Mouse (Mus musculus): Measurements from ENCODE around the gene Slc25a45.

The Slc25a45 gene

GRCm38 (mm10) chr19:5928104-5928503, 50.5 kb downstream of the Slc25a45 start:
- DNase-seq (ENCODE audit: extremely low spot score, low spot score) = no peak

- DNase-seq (ENCODE audit: extremely low spot score, low spot score) = no peak
Measured at GRCm38 (mm10) chr19:5928546-5928945, 50.9 kb downstream of the Slc25a45 start.

DNA sequence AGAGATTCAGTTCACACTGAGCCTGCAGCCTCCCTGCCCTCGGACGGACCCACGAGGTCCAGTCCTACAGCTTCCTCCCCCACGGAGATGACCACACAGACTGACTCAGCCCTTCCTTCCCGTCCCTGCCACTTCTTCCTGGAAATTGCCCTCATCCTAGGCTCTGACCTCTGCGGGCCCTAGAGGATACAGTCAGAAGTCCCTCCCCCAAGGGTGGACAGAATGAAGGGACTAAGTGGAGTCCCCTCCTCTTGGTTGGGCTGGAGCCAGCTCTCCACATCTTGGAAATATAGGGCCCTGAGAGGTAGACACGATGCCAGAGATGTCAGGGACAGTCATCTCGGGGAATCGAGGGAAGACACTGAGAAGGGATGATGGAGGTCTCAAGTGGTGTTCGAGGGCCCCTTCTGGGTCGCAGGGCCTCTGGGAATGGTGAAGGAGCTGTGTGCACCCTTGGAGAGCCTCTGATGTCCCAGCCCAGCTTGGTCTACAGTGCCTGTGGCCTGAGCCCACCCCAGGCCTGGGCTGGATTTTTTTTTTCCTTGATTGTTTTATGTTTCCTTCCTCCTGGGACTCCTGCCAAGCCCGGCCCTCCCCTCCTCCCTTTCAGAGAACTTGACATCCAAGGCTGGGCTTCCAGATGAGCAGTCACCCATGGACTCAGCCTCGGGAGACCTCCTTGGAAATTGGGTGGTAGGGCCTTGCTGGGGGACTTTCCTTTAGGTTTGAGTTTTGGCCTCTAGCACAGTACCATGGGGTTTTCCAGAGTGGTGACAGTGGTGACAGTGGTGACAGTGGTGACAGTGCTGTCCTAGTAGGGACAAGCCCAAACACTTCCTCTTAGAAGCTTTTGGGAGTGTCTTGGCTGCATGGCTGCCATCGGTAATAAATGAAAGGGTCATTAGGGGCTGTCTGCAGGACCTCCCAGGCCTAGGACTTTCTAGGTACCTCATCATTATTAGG, 52.3 kb downstream of the Slc25a45 start:
- DNase-seq (ENCODE audit: extremely low spot score, low spot score) = no peak

DNA sequence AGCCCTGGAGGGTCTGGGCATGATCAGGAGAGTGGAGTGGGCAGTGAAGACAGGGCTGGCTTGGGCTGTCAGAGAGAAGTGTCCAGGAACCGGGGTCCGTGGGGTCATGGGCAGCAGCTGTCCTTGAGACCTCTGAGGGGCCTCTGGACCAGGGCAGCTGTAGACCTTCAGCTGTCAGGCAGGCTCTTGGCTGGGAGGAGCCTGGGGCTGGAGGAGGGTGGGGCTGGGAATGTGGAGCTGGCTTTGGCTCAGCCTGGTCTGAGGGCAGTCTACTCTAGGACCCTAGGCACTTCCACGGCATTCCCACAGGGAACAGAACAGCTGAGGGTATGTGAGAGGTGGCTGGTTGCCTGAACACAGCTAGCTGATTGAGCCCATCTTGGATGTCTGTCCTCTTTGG, 57.7 kb downstream of the Slc25a45 start:
- no peak for DNase-seq (ENCODE audit: extremely low spot score, low spot score)
